Mouse (Mus musculus): ENCODE measurements at regions not wholly inside any gene's neighbourhood (a gene's known extent, or its start where the extent isn't known, plus 50 kb on each side); places are given as distances from the start of the nearest gene placed in this dataset.

DNA sequence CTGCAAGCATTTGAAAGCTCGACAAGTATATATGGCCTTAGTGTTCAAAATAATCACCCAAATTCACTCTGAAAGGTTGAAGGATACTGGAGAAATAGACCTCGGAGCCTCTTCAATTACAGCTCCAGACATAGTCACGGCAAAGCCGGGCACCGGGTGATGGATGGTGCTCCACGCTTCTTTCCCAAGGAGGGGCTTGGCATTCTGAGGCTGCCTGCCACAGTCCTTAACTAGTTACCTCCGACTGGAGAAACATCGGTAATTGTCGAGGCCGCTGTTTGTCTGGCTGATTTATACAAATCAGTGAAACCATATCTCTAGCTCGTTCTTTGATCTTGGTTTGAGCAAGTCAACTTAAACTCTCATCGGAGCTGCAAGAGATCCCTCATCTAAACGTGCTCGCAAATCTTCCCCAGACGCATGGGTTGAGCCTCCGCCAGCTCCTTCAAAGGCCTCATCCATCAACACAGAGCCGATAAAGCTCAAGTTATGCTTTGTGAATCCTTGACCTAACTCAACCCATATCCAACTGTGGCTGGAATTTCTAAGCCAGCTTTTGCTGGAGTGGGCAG lies 145.4 kb upstream of the Stx16 start:
- no peaks in the 10 kb centered on the region for H3K9me3 ChIP-seq (ENCODE audit: control insufficient read depth, low read length)
- H3K4me1 ChIP-seq (ENCODE audit: control insufficient read depth, insufficient read depth, low read length), result no peaks in the 10 kb centered on the region
- H3K4me3 ChIP-seq (ENCODE audit: low read depth, low read length), result no peak overlapping the region
- H3K9ac ChIP-seq (ENCODE audit: low read length), result no peak overlapping the region
- ATAC-seq (ENCODE audit: insufficient read depth, low FRiP score, low TSS enrichment) (no peak), DNase-seq (ENCODE audit: low spot score) (no peak)
- no peak overlapping the region for H3K27ac ChIP-seq (ENCODE audit: low read depth, low read length)
- no peak overlapping the region for H3K4me2 ChIP-seq (ENCODE audit: low read depth)
- H3K27me3 ChIP-seq (ENCODE audit: control insufficient read depth, insufficient read depth, low read length), result no peaks in the 10 kb centered on the region
- H3K36me3 ChIP-seq (ENCODE audit: control insufficient read depth, insufficient read depth, low read length), result no peaks in the 10 kb centered on the region
- WGBS, result 89% methylated on average over 17 of the region's 17 CpGs

DNA sequence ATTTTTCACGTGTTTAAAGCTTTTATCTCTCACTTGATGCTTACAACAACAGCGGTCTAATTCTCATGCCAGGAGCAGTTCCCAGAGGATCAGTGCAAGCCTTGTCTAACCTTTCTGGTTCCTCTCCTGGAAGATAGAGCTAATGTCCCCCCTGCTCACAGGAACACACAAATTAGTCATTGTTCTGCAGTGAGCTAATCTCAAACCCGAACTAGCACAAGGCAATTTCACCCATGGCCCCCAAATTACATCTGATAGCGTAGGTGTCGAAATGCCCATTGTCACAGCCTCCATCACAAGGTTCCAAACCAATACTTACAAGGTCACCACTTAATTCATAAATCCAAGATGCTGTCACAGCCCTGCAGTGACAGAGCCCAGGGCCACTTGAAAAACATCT lies 140.4 kb upstream of the Stx16 start:
- Histone ChIP-seq H3K4me3 (ENCODE audit: low read depth, low read length) (no peak overlapping the region), H3K27me3 (ENCODE audit: control insufficient read depth, insufficient read depth, low read length) (no peaks in the 10 kb centered on the region), H3K9ac (ENCODE audit: low read length) (no peak overlapping the region), H3K36me3 (ENCODE audit: control insufficient read depth, insufficient read depth, low read length) (no peaks in the 10 kb centered on the region), H3K4me2 (ENCODE audit: low read depth) (no peak overlapping the region), H3K27ac (ENCODE audit: low read depth, low read length) (0 out of 2 replicates have a peak overlapping the region, but pooled peaks have one; percentile 8), H3K9me3 (ENCODE audit: control insufficient read depth, low read length) (no peaks in the 10 kb centered on the region), H3K4me1 (ENCODE audit: control insufficient read depth, insufficient read depth, low read length) (peaks cover 9% of the 10 kb centered on the region)
- ATAC-seq (ENCODE audit: insufficient read depth, low FRiP score, low TSS enrichment) (no peak), DNase-seq (ENCODE audit: low spot score) (no peak)
- 76% methylated on average over 5 of the region's 5 CpGs for WGBS

DNA sequence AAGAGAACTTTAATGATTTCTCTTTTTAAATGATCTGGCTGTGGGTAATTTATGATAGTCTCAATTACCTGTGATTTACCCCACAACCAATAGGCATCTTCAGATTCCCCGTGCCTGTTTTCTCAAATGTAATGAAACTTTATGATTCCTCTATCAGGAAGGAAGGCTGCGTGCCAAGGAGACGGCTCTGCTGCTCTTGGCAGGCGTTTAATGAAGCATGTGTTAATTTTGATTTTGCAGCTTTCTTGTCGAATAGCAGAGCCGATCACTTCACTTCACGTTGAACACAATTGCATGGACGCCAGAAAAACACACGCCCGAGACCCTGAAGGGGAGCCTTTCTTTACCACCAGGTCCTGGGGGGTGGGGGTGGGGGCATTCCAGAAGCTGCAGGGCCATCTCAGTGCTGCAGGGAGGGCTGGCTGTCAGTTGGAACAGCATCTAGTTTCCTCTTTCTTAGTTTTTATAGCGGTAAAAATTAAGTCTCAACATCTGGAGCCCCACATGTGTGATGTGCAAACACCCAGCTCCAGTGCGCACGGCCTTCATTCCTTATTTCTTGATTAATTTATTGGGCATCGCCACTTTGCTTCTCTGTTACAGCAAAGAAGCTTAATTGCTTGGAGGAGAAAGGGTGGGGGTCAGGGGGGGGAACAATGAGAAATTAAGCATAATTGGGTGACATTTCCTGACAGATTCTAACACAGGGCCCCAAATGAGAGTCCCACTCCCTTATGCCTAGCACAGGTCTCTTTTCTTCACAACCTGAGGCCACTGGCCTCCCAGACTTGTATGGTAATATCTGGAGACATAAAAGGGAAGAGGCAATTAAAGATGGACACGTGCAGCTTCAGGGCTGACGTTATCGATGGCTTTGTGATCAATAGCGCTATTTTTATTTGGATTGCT lies 138.3 kb upstream of the Stx16 start:
- H3K36me3 ChIP-seq (ENCODE audit: control insufficient read depth, insufficient read depth, low read length), result no peaks in the 10 kb centered on the region
- no peak overlapping the region for H3K4me2 ChIP-seq (ENCODE audit: low read depth)
- H3K4me1 ChIP-seq (ENCODE audit: control insufficient read depth, insufficient read depth, low read length), result peaks cover 9% of the 10 kb centered on the region
- peak overlapping the region; percentile 85 for H3K27ac ChIP-seq (ENCODE audit: low read depth, low read length)
- DNase-seq (ENCODE audit: low spot score) (no peak), ATAC-seq (ENCODE audit: insufficient read depth, low FRiP score, low TSS enrichment) (peak; percentile 54; the same call in 1 of the 2 replicates)
- WGBS, result 36% methylated on average over 18 of the region's 18 CpGs
- H3K4me3 ChIP-seq (ENCODE audit: low read depth, low read length), result no peak overlapping the region
- no peaks in the 10 kb centered on the region for H3K9me3 ChIP-seq (ENCODE audit: control insufficient read depth, low read length)
- no peaks in the 10 kb centered on the region for H3K27me3 ChIP-seq (ENCODE audit: control insufficient read depth, insufficient read depth, low read length)
- H3K9ac ChIP-seq (ENCODE audit: low read length), result peak overlapping the region; percentile 26

DNA sequence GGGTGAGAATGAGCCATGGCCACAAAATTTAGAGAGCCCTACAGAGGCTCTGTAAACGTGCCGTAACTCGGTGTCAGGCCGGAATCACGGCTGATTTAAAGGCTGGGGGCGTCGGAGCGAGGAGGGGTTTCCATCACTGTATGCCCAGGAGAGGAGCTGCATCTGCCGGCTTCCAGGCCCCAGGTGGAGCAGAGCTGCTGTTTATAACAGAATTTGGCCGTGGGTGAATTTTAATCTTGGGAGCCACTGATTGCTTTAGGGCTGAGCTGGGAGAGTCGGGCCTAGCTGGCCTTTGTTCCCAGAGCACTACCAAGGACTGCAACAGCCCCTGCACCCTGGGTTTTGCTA lies 137.7 kb upstream of the Stx16 start:
- Histone ChIP-seq H3K27me3 (ENCODE audit: control insufficient read depth, insufficient read depth, low read length) (no peaks in the 10 kb centered on the region), H3K4me1 (ENCODE audit: control insufficient read depth, insufficient read depth, low read length) (peaks cover 9% of the 10 kb centered on the region), H3K4me2 (ENCODE audit: low read depth) (no peak overlapping the region), H3K9me3 (ENCODE audit: control insufficient read depth, low read length) (no peaks in the 10 kb centered on the region), H3K27ac (ENCODE audit: low read depth, low read length) (peak overlapping the region; percentile 85), H3K36me3 (ENCODE audit: control insufficient read depth, insufficient read depth, low read length) (no peaks in the 10 kb centered on the region), H3K9ac (ENCODE audit: low read length) (peak overlapping the region; percentile 12; the same call in 1 of the 2 replicates), H3K4me3 (ENCODE audit: low read depth, low read length) (no peak overlapping the region)
- DNase-seq (ENCODE audit: low spot score) (peak; percentile 70), ATAC-seq (ENCODE audit: insufficient read depth, low FRiP score, low TSS enrichment) (peak; percentile 76)
- WGBS, result 18% methylated on average over 11 of the region's 11 CpGs

DNA sequence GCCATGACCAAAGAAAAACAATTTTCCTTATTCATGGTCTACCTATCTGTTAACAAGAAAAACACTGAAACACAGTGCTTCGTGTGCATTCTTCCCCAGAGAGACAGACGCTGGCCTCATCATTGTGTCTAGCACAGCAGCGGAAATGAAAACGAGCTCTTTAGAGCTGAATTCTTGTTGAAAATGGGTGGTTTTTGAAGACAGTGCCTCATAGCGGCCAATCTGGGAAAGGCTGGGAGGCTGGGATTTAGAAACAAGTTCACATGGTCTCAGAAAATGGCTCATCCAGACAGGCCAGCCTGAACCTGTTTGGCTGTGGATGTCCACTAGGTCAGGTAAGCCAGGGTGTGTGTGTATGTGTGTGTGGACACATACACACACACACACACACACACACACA lies 130.7 kb upstream of the Stx16 start:
- WGBS, result 87% methylated on average over 5 of the region's 5 CpGs
- no peak overlapping the region for H3K9ac ChIP-seq (ENCODE audit: low read length)
- H3K36me3 ChIP-seq (ENCODE audit: control insufficient read depth, insufficient read depth, low read length), result no peaks in the 10 kb centered on the region
- no peak overlapping the region for H3K27ac ChIP-seq (ENCODE audit: low read depth, low read length)
- peaks cover 8% of the 10 kb centered on the region; the same call in 1 of the 2 replicates for H3K9me3 ChIP-seq (ENCODE audit: control insufficient read depth, low read length)
- no peaks in the 10 kb centered on the region for H3K27me3 ChIP-seq (ENCODE audit: control insufficient read depth, insufficient read depth, low read length)
- DNase-seq (ENCODE audit: low spot score) (no peak), ATAC-seq (ENCODE audit: insufficient read depth, low FRiP score, low TSS enrichment) (no peak)
- peaks cover 2% of the 10 kb centered on the region; the same call in 1 of the 2 replicates for H3K4me1 ChIP-seq (ENCODE audit: control insufficient read depth, insufficient read depth, low read length)
- no peak overlapping the region for H3K4me2 ChIP-seq (ENCODE audit: low read depth)
- H3K4me3 ChIP-seq (ENCODE audit: low read depth, low read length), result no peak overlapping the region

DNA sequence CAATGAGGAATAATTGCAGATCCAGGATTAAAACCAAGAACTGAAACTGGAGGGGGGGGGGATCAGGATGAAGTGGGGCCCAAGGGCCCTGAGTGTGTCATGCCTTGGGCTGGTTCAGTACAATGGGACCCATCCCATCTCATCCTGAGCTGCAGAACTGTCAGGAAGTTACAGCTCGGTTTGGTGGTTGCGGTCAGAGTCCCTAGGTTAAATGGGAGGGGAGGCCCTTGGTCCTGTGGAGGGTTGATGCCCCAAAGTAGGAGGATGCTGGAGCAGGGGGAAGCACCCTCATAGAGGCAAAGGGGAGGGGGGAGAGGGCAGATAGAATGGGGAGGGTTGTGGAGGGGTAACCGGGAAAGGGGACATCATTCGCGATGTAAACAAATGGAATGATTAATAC lies 127.5 kb upstream of the Stx16 start:
- Histone ChIP-seq H3K27me3 (ENCODE audit: control insufficient read depth, insufficient read depth, low read length) (no peaks in the 10 kb centered on the region), H3K4me1 (ENCODE audit: control insufficient read depth, insufficient read depth, low read length) (no peaks in the 10 kb centered on the region), H3K4me2 (ENCODE audit: low read depth) (no peak overlapping the region), H3K9me3 (ENCODE audit: control insufficient read depth, low read length) (peaks cover 8% of the 10 kb centered on the region; the same call in 1 of the 2 replicates), H3K27ac (ENCODE audit: low read depth, low read length) (no peak overlapping the region), H3K9ac (ENCODE audit: low read length) (no peak overlapping the region), H3K4me3 (ENCODE audit: low read depth, low read length) (no peak overlapping the region), H3K36me3 (ENCODE audit: control insufficient read depth, insufficient read depth, low read length) (no peaks in the 10 kb centered on the region)
- ATAC-seq (ENCODE audit: insufficient read depth, low FRiP score, low TSS enrichment), result no peak
- DNase-seq (ENCODE audit: low spot score), result no peak
- 92% methylated on average over 5 of the region's 5 CpGs for WGBS

DNA sequence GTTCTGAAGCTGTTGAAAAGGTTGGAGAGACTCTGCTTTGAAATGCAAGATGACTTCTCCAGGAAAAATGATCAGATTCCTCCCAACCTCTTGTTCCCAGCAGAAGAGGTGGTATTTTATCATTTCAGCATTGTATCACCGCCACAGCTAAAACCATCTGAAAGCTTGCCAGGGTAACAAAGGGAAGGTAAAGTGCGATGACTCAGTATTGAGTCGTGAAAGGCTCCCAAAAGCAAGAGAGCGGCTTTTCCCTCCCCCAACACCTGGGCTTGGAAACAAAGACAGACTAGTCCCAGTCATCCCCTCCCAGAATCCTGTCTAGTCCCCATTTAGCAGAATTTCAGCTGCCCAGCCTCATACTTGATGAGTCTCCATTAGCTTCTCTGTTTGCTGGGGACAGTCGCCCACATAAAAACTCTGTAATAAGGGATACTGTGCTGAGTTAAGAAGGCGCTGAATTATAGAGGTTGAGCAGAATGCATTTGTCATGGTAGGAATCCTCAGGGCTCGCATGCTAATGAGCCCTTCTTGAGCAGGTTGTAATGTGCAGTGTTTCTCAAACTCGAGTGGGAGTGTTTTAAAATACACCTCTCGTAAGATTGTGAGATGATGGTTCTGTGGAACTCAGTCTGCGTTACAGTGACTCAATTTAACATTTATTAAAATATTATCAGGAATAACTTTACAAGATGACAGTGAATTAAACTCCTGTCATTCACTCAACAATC lies 125.8 kb upstream of the Stx16 start:
- no peak overlapping the region for H3K4me2 ChIP-seq (ENCODE audit: low read depth)
- H3K4me3 ChIP-seq (ENCODE audit: low read depth, low read length), result no peak overlapping the region
- no peak overlapping the region for H3K9ac ChIP-seq (ENCODE audit: low read length)
- H3K27me3 ChIP-seq (ENCODE audit: control insufficient read depth, insufficient read depth, low read length), result no peaks in the 10 kb centered on the region
- H3K9me3 ChIP-seq (ENCODE audit: control insufficient read depth, low read length), result peaks cover 3% of the 10 kb centered on the region; the same call in 1 of the 2 replicates
- 44% methylated on average over 10 of the region's 10 CpGs for WGBS
- DNase-seq (ENCODE audit: low spot score), result no peak
- no peak overlapping the region for H3K27ac ChIP-seq (ENCODE audit: low read depth, low read length)
- no peaks in the 10 kb centered on the region for H3K36me3 ChIP-seq (ENCODE audit: control insufficient read depth, insufficient read depth, low read length)
- ATAC-seq (ENCODE audit: insufficient read depth, low FRiP score, low TSS enrichment), result no peak
- no peaks in the 10 kb centered on the region for H3K4me1 ChIP-seq (ENCODE audit: control insufficient read depth, insufficient read depth, low read length)

DNA sequence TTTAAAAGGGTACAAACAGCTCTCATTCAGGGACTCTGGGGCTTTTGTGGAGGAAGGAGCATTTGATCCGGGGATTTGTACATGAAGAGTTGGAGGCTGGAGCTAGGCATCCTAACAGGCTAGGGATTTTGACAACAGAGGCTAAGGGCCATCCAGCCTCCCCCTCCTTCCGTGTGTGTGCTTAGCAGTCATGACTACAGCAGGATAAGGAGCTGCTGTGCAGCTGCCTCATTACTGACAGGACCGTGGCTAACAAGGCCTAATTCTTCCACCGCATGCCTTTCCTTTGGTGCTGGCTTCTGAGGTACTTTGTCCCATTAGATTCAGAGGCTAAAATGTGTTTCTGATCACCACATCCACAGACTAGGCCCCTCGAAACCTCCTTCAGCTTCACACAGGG lies 110.0 kb upstream of the Stx16 start:
- no peak overlapping the region for H3K4me2 ChIP-seq (ENCODE audit: low read depth)
- H3K27ac ChIP-seq (ENCODE audit: low read depth, low read length), result no peak overlapping the region

More for the DNA sequence above, 110.0 kb upstream of the Stx16 start:
- DNase-seq (ENCODE audit: low spot score) (no peak), ATAC-seq (ENCODE audit: insufficient read depth, low FRiP score, low TSS enrichment) (no peak)
- Histone ChIP-seq H3K9ac (ENCODE audit: low read length) (no peak overlapping the region), H3K4me1 (ENCODE audit: control insufficient read depth, insufficient read depth, low read length) (no peaks in the 10 kb centered on the region), H3K27me3 (ENCODE audit: control insufficient read depth, insufficient read depth, low read length) (no peaks in the 10 kb centered on the region), H3K4me3 (ENCODE audit: low read depth, low read length) (no peak overlapping the region), H3K9me3 (ENCODE audit: control insufficient read depth, low read length) (0 out of 2 replicates have a peak, but pooled peaks cover 4% of the 10 kb centered on the region), H3K36me3 (ENCODE audit: control insufficient read depth, insufficient read depth, low read length) (no peaks in the 10 kb centered on the region)
- WGBS, result 64% methylated on average over 5 of the region's 5 CpGs

All from neural tube, embryonic 11.5 days (tissue).